Mouse (Mus musculus) hematopoietic multipotent progenitor cell, adult 10-12 weeks (in vitro differentiated cells): Measurements from ENCODE around the gene Defa33. TPM values are rescaled to one million over a fixed set of nuclear protein-coding genes. Genes with fewer than 3 reads are reported as not detected.

Experiments
- polyA plus RNA-seq: library from polyadenylated mRNA; stranded (reverse); fragments of >175 nt; gene quantifications from 2 replicates; pipeline ENCODE4 v1.2.3, GENCODE M21; 2012; ENCODE audit warnings: low replicate concordance

The Defa33 gene
- polyA plus RNA-seq, result not detected in 2 replicates

GRCm38 (mm10) chr8:21391511-21391910 is at the start of gene Defa33:
TSS of gene Defa33 (plus strand) at chr8:21391811.

DNA sequence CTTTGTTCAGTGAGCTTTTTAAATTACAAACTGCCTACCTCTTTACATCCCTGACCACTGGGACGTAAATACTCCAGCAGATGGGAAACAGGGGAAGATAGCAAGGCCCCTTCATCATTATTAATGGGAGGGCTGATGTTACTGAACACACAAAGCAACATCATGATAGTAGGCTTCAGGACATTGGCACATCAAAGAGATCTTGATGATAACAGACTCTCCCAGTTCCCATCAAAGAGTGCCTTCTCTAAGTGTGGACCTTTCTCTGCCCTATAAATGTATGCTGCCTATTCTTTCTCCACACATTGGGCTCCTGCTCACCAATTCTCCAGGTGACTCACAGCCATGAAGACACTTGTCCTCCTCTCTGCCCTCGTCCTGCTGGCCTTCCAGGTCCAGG is 13.4 kb upstream of the Defa33 start, which contains the start of gene Defa2:
Defa2 (plus strand) TSS at position 301 of the 400 bp plus-strand sequence.

DNA sequence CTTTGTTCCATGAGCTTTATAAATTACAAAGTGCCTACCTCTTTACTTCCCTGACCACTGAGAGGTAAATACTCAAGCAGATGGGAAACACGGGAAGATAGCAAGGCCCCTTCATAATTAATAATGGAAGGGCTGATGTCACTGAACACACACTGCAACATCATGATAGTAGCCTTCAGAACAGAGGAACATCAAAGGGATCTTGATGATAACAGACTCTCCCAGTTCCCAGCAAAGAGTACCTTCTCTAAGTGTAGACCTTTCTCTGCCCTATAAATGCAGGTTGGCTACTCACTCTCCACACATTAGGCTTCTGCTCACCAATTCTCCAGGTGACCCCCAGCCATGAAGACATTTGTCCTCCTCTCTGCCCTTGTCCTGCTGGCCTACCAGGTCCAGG is 35.5 kb downstream of the Defa33 start, which contains the start of gene Defa36:
Defa36 (plus strand) TSS at position 301 of the 400 bp plus-strand sequence.

Other genes with a start within 250 kb of the Defa33 start
- gene Defa22, start 229.5 kb upstream of the Defa33 start, polyA plus RNA-seq, result not detected in 2 replicates
- not detected in 2 replicates for gene Defa31, start 200.2 kb upstream of the Defa33 start, polyA plus RNA-seq
- not detected in 2 replicates for gene Gm15293, start 190.2 kb upstream of the Defa33 start, polyA plus RNA-seq
- not detected in 2 replicates for gene Gm15292, start 142.1 kb upstream of the Defa33 start, polyA plus RNA-seq
- gene Defa27, start 76.3 kb upstream of the Defa33 start, polyA plus RNA-seq, result not detected in 2 replicates
- gene Defa29, start 64.8 kb upstream of the Defa33 start, polyA plus RNA-seq, result not detected in 2 replicates
- not detected in 2 replicates for gene Defa2, start 13.3 kb upstream of the Defa33 start, polyA plus RNA-seq
- gene Defa36, start 35.6 kb downstream of the Defa33 start, polyA plus RNA-seq, result not detected in 2 replicates
- not detected in 2 replicates for gene Gm7849, start 64.7 kb downstream of the Defa33 start, polyA plus RNA-seq
- gene Defa20, start 117.4 kb downstream of the Defa33 start, polyA plus RNA-seq, result not detected in 2 replicates
- gene Defa32, start 137.2 kb downstream of the Defa33 start, polyA plus RNA-seq, result not detected in 2 replicates
- gene Defa37, start 173.6 kb downstream of the Defa33 start, polyA plus RNA-seq, result not detected in 2 replicates
- gene Defa28, start 191.2 kb downstream of the Defa33 start, polyA plus RNA-seq, result not detected in 2 replicates
- not detected in 2 replicates for gene Gm7861, start 202.7 kb downstream of the Defa33 start, polyA plus RNA-seq
- gene Defa26, start 226.4 kb downstream of the Defa33 start, polyA plus RNA-seq, result not detected in 2 replicates